Mouse (Mus musculus): Measurements from ENCODE around the gene Olfr218.
A peak's percentile ranks its signal among the peaks of the same experiment; 100 is the strongest.

Olfr218 gene

DNA sequence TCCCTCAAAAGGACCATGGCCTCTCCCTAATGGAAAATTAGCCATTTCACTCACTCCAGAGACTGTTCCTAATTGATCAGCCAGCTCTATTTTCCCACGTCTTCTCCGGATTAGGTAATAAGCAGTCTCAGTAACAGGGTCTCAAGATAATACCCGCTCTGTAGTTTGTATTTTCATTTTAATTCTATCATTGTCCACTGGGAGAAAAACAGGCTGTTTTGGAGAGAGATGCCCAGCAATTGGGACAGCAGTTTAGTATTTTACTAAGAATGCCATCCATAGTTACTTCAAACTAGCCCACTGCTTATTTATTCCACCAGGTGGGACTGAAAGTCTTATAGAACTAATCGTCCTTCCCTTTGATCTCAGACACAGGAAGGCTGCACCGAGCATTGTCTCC lies at the start of gene Olfr218:
Gene Olfr218, plus strand, starts transcription at position 301 of the 400 bp plus-strand sequence.
- DNase-seq (ENCODE audit: extremely low read depth, low read depth), result no peak

DNA sequence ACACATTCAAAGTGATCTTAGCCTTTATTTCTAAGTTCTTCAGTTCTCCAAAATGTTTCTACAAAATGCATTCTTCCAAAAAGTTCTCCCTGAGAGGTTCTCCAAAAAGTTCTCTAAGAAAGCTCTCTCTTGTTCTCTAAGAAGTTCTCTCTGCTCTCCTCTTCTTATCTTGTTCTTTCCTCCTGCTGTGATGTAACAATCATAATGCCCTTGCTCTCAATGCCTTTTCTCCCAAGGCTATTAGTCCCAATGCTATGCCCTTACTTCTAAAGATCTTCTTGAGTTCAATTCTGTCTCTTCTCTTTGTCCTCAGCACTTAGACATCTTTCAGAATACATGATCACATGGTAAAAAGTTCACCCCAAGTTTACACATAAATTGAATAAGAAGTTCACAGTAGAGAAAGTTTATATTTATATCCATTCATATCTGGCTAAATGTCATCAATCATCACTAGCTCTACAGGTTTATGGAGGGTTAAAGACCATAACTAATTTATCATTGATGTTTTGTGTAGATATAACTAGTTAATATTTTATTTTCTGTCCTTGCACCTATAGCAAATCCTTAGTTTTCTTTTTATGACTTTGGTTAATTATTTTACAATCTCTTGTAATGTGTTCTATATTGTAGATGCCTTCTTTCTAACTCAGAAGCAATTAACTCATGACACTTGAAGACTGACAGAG lies 23.3 kb upstream of the Olfr218 start:
- DNase-seq (ENCODE audit: extremely low read depth, low read depth), result no peak

DNA sequence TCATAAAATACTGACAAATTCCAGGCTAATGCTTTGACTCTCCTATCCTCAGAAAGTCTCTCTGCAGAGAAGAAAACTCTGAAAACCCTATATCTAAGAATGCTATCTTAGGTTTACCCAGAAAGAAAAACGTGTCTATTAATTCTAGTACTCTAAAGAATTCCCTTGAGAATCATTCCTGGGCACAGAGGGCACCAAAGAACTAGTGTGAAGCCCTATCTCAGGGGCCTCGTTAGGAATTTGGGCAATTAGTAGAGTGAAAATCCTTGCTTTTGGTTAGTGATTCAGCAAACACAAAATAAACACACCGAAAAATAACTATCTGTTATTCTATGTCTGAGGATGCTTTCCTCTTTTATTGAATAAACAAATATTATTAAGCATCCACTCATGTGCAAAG lies 7.1 kb upstream of the Olfr218 start, which contains the start of gene Olfr1406:
Gene Olfr1406, minus strand, starts transcription at position 101 of the 400 bp plus-strand sequence.
- DNase-seq (ENCODE audit: extremely low read depth, low read depth), result no peak

DNA sequence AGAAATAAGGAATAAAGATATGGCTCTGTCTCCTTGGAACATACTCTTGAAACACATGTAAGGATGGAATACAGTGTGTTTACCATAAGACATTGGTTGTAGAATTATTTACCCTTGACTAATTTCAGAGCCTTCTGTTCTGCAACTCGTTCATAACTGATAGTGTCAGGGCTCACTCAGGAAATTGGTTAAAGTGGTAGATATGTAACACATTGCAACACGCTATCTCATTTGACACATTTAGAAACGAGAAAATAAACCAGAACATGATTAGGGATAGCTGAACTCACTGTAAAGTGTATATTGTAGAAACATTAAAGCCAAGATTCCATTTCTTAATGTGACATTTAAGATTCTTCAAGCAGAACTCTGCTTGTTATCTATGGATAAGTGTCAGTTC lies 5.5 kb upstream of the Olfr218 start:
- no peak for DNase-seq (ENCODE audit: extremely low read depth, low read depth)

DNA sequence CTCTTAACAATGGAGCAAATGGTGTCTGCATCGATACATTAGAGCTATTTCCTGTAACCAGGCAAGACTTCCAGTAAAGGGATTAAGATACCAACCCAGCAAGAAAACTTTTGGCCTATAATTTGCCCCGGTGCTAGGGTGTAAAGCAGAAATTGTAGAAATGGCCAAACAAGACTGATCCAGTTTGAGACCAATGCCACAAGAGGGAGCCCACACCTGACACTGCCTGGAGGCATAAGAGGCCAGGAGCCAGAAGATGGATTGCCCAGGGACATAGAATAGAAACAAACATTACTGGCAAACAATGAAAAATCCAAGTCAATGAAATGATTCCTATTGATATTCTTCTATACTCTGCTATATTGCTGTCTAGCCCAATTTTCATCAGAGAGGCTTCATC lies 1.2 kb upstream of the Olfr218 start:
- DNase-seq (ENCODE audit: extremely low read depth, low read depth), result no peak

DNA sequence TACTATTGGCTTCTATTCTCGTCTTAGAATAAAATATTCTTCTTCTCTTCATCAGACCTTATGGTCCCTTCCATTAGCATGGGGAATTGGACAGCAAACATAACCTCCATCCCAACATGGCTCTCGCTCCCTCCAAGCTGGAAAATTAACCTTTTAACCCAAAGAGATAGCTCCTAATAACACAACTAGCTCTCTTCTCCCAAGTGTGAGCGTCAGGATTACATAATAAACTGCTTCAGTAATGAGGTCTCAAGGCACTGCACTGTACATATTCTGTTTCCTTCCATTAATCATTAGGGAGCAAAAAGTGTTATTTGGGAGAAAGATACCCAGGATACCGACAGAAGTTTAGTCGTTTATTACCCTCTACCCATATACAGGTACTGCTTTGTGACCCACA lies 14.5 kb downstream of the Olfr218 start, which contains the start of gene Olfr1404:
Gene Olfr1404, plus strand, starts transcription at position 301 of the 400 bp plus-strand sequence.
- no peak for DNase-seq (ENCODE audit: extremely low read depth, low read depth)

DNA sequence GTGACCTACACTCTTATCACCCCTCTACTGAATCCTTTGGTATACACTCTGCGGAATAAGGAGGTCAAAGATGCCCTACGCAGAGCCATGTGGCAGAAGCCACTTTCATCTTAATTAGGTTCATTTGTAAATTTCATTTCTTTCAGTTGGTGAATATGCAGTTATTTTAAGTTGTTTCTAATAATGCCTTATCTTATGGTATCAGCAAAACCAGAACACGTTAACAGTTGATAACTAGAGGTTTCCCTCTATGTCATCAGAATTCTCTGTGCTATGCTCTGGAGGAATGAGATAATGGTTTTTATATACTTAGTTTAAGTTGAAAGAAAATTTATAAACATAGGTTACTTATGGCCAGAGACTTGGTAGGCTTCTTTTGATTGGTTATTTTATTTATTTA lies 18.9 kb downstream of the Olfr218 start:
- no peak for DNase-seq (ENCODE audit: extremely low read depth, low read depth)

DNA sequence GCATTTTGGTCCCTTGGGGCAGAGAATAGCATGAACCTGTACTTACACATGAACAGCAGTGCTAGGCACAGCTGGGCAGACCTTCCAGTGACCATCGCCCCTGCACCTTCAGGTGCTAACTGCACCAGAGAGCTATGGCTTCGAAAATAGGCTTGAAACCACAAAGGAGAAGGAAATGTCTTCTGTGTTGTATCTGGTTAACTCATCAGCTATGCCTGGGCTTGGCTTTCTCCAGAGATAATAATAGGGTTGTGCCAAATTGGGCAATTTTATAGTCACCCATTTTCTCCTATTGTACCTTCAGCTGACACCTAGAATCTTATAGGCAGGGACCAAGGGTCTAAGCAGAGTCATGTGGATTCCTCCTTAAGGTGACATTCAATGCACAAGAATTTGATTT lies 29.5 kb downstream of the Olfr218 start, which contains the start of gene Fcer1a:
Gene Fcer1a, minus strand, starts transcription at position 134 of the 400 bp plus-strand sequence.
- no peak for DNase-seq (ENCODE audit: extremely low read depth, low read depth)

DNA sequence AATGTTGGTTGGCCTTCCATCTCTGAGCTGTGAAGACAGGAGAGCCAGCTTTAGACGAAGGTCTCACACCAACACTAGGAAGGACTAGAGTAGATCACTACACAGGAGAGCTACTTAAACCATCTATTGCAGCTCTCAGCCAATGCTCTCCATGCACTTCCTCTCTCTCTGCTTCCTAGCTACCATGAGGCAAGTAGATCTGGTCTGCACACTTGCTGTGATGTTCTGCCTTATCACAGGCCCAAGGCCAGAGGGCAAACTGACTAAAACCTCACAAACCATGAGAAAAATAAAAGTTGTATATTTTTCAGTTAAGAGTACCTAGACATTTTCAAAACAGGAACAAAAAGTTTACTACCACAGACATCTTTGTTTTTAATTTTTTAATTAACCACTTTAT lies 39.4 kb downstream of the Olfr218 start:
- DNase-seq (ENCODE audit: extremely low read depth, low read depth), result peak; percentile 23

DNA sequence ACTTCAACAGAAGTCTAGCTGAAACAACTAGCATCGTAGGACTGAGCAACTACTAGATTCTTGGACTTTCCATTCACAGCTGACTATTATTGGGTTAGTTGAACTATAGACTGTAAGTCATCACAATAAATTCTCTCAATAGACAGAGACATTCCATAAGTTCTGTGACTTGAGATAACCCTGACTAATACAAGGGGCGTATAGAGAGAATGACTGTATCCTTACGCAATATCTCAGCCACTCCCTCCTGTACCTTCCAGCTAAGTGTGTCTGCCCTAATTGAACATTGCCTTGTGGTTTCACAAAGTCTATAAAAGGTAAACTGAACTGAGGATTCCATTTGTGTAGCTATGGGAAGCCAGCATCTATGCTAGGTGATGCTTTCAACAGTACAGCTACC lies 52.3 kb downstream of the Olfr218 start:
- no peak for DNase-seq (ENCODE audit: extremely low read depth, low read depth)
